Mouse (Mus musculus) heart, embryonic 10.5 days (tissue): ENCODE results near the gene Gpat3. TPM values are rescaled to one million over a fixed set of nuclear protein-coding genes. Genes with fewer than 3 reads are reported as not detected.

Source experiments
- polyA plus RNA-seq: library from polyadenylated mRNA; unstranded; fragments of >200 nt; fragmentation: Nextera tagmentation; extraction: Ambion mirVana; gene quantifications from 2 replicates; pipeline ENCODE4 v1.2.1, GENCODE M21; 2016

Gene Gpat3
- polyA plus RNA-seq, 1 experiment from 2014 or later: 5.3 TPM

Other genes with a start within 250 kb of the Gpat3 start
- gene Coq2, start 170.6 kb upstream of the Gpat3 start, polyA plus RNA-seq: 64.2 and 67.1 TPM in 2 replicates
- 0.67 and 1.7 TPM in 2 replicates for gene Hpse, start 126.0 kb upstream of the Gpat3 start, polyA plus RNA-seq
- gene Helq, start 47.1 kb upstream of the Gpat3 start, polyA plus RNA-seq: 16.5 and 17.7 TPM in 2 replicates
- gene Mrps18c, start 47.1 kb upstream of the Gpat3 start, polyA plus RNA-seq: 159 and 182 TPM in 2 replicates
- gene Abraxas1, start 24.7 kb upstream of the Gpat3 start, polyA plus RNA-seq: 31.7 and 33.2 TPM in 2 replicates